Mouse (Mus musculus): Measurements from ENCODE around the gene Apoh. TPM values are rescaled to one million over a fixed set of nuclear protein-coding genes. Genes with fewer than 3 reads are reported as not detected.

Gene Apoh
- 1.4 and 10.2 TPM in 2 replicates for polyA plus RNA-seq (2011; ENCODE audit: insufficient read depth, insufficient read length, low replicate concordance, missing spikeins)

DNA sequence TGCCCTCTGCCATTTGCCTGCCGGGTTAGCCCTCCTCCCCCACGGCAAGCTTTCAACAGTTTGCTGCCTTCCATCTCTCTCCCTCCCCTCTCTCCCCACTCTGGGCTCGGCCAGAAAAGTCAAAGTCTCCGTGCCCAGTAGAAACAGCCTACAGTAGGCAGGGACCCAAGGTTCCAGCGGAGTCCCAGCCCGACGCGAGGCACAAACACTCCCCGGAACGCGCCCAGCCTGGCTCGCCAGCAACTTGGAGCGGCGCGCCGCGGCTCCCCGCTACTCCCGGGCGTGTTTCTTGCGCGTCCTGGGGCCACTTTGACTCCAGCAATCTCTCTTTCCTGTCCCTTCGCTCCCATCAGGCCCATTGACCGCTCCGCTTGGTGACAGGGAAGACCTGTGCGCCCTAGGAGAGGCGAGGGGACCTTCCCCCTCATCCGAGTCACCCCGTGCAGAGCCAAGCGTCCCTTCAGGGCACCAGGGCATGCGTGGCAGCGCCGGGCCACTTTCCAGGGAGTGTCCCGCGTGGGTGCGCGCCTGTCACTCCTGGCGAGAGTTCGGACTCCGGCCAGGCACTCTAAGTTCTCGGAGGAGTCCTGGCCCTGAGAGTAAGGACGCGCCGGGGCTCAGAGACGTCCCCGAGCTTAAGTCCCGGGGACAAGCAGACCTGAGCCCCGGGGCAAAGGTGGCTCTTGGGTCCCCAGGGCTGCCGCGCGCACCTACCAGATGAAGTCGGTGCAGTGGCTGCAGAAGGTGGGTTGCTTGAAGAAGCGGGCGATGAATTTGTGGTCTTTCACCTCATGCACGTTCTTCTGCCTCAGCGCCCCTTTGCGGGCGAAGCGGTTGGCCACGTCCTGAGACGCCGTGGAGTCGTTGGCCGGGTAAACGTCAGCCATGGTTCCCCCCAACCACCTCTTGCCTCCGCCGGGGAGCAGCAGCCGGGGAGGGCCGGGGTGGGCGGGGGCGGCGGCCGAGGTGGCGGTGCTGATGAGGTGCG is at the start of gene Apoh:
TSS of gene Apoh (plus strand) at position 574 of the 988 bp plus-strand sequence.
- peak within 1 kb of the TSS; percentile 86 for H3K4me3 ChIP-seq (replicated peaks; ENCODE audit: control insufficient read depth, low read depth, low read length)
- H3K27ac ChIP-seq (ENCODE audit: control insufficient read depth, insufficient read depth, low read depth, low read length, poor library complexity): peak within 1 kb of the TSS; percentile 50; the same call in 1 of the 2 replicates
- no peaks in the 10 kb centered on the region for H3K4me1 ChIP-seq (ENCODE audit: control insufficient read depth, insufficient read depth, low read length)
- WGBS: under 1% methylated on average over 75 of the region's 75 CpGs
- no peak for TF ChIP-seq CTCF (IDR thresholded peaks at IDR 0.05; ENCODE audit: control insufficient read depth, insufficient read depth, low read length)
- no peak for TF ChIP-seq POLR2A (IDR thresholded peaks at IDR 0.05; ENCODE audit: borderline replicate concordance, control insufficient read depth, low read depth, low read length)

GRCm38 (mm10) chr11:108293843-108294242 is 49.3 kb upstream of the Apoh start:
- WGBS: 69% methylated on average over 3 of the region's 3 CpGs
- Histone ChIP-seq H3K4me3 (replicated peaks; ENCODE audit: control insufficient read depth, low read depth, low read length) (no peak overlapping the region), H3K27ac (ENCODE audit: control insufficient read depth, insufficient read depth, low read depth, low read length, poor library complexity) (no peak overlapping the region), H3K4me1 (ENCODE audit: control insufficient read depth, insufficient read depth, low read length) (no peaks in the 10 kb centered on the region; the same call in 1 of the 2 replicates)
- TF ChIP-seq CTCF (IDR thresholded peaks at IDR 0.05; ENCODE audit: control insufficient read depth, insufficient read depth, low read length): no peak
- TF ChIP-seq POLR2A (IDR thresholded peaks at IDR 0.05; ENCODE audit: borderline replicate concordance, control insufficient read depth, low read depth, low read length): no peak

- WGBS: 83% methylated on average over 12 of the region's 12 CpGs
- Histone ChIP-seq H3K4me1 (ENCODE audit: control insufficient read depth, insufficient read depth, low read length) (no peaks in the 10 kb centered on the region; the same call in 1 of the 2 replicates), H3K27ac (ENCODE audit: control insufficient read depth, insufficient read depth, low read depth, low read length, poor library complexity) (no peak overlapping the region), H3K4me3 (replicated peaks; ENCODE audit: control insufficient read depth, low read depth, low read length) (no peak overlapping the region)
- TF ChIP-seq CTCF (IDR thresholded peaks at IDR 0.05; ENCODE audit: control insufficient read depth, insufficient read depth, low read length) (no peak), POLR2A (IDR thresholded peaks at IDR 0.05; ENCODE audit: borderline replicate concordance, control insufficient read depth, low read depth, low read length) (no peak)
These were observed 48.8 kb upstream of the Apoh start for GRCm38 (mm10) chr11:108294305-108294813.

GRCm38 (mm10) chr11:108295373-108295772 is 47.8 kb upstream of the Apoh start:
- Histone ChIP-seq H3K27ac (ENCODE audit: control insufficient read depth, insufficient read depth, low read depth, low read length, poor library complexity) (no peak overlapping the region), H3K4me3 (replicated peaks; ENCODE audit: control insufficient read depth, low read depth, low read length) (no peak overlapping the region), H3K4me1 (ENCODE audit: control insufficient read depth, insufficient read depth, low read length) (no peaks in the 10 kb centered on the region; the same call in 1 of the 2 replicates)
- TF ChIP-seq POLR2A (IDR thresholded peaks at IDR 0.05; ENCODE audit: borderline replicate concordance, control insufficient read depth, low read depth, low read length) (no peak), CTCF (IDR thresholded peaks at IDR 0.05; ENCODE audit: control insufficient read depth, insufficient read depth, low read length) (no peak)

GRCm38 (mm10) chr11:108297956-108298355 is 45.2 kb upstream of the Apoh start:
- 78% methylated on average over 8 of the region's 8 CpGs for WGBS
- no peaks in the 10 kb centered on the region; the same call in 1 of the 2 replicates for H3K4me1 ChIP-seq (ENCODE audit: control insufficient read depth, insufficient read depth, low read length)
- no peak overlapping the region for H3K4me3 ChIP-seq (replicated peaks; ENCODE audit: control insufficient read depth, low read depth, low read length)
- no peak overlapping the region for H3K27ac ChIP-seq (ENCODE audit: control insufficient read depth, insufficient read depth, low read depth, low read length, poor library complexity)
- no peak for TF ChIP-seq POLR2A (IDR thresholded peaks at IDR 0.05; ENCODE audit: borderline replicate concordance, control insufficient read depth, low read depth, low read length)
- no peak for TF ChIP-seq CTCF (IDR thresholded peaks at IDR 0.05; ENCODE audit: control insufficient read depth, insufficient read depth, low read length)

DNA sequence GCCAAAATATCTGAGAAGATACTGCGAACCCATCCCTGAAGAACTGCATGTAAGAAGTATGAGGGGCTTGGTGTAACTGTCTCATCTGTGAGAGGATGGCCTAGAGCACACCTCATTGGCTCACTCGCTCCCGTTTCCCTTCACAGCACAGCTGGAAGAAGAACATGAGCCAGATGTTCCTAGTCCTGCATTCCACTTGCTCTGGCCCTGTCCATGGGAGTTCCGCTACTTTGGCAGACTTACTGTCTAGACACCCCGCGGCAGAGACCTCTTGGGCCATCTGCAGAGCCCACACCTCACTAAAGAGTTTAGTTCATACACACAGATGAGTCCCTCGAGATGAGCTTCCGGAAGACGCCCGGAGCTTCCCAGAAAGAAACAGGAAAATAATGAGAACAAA is 43.2 kb upstream of the Apoh start:
- Histone ChIP-seq H3K4me3 (replicated peaks; ENCODE audit: control insufficient read depth, low read depth, low read length) (no peak overlapping the region), H3K4me1 (ENCODE audit: control insufficient read depth, insufficient read depth, low read length) (no peaks in the 10 kb centered on the region; the same call in none of the 2 replicates), H3K27ac (ENCODE audit: control insufficient read depth, insufficient read depth, low read depth, low read length, poor library complexity) (no peak overlapping the region)
- TF ChIP-seq CTCF (IDR thresholded peaks at IDR 0.05; ENCODE audit: control insufficient read depth, insufficient read depth, low read length): no peak
- WGBS: 88% methylated on average over 10 of the region's 10 CpGs

DNA sequence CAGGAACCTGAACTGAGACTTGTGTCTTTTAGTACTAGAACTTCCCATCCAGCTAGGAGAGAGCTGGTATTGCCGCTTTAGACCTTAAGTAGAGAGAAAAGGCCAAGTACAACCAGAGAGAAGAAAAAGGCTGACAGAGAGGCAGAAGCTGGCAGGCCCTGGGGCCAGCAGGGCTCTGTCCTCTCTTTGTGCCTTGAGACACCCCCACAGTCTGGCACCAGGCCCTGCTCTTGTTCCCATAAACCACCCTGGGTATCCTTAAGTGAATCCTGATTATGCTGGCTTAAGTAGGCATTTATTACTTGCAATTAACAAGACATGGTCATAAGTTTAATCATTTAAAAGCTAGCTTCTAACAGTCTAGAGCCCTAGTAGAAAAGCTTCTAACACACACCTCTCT is 42.7 kb upstream of the Apoh start:
- no peaks in the 10 kb centered on the region; the same call in none of the 2 replicates for H3K4me1 ChIP-seq (ENCODE audit: control insufficient read depth, insufficient read depth, low read length)
- no peak for TF ChIP-seq POLR2A (IDR thresholded peaks at IDR 0.05; ENCODE audit: borderline replicate concordance, control insufficient read depth, low read depth, low read length)
- TF ChIP-seq CTCF (IDR thresholded peaks at IDR 0.05; ENCODE audit: control insufficient read depth, insufficient read depth, low read length): no peak
- 74% methylated on average over 1 of the region's 1 CpGs for WGBS
- no peak overlapping the region for H3K4me3 ChIP-seq (replicated peaks; ENCODE audit: control insufficient read depth, low read depth, low read length)
- no peak overlapping the region for H3K27ac ChIP-seq (ENCODE audit: control insufficient read depth, insufficient read depth, low read depth, low read length, poor library complexity)

DNA sequence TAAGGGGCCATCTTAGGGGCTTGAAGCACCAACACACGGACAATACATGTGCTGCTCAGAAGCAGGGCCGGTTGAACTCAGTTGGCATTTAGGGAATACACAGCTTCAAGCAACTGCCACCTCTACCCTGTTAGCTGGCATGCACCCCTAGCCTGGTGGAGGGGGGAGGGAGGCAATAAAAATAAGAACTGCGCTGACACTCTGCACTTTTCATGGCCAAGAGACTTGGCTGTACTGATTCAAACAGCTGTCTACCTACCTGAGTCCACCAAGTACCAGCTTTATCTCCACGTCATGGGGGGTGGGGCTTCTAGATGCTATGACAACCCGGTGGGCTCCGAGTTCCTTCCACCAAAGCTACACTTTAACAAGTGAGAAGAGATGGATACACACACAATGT is 42.1 kb upstream of the Apoh start:
- Histone ChIP-seq H3K4me3 (replicated peaks; ENCODE audit: control insufficient read depth, low read depth, low read length) (no peak overlapping the region), H3K4me1 (ENCODE audit: control insufficient read depth, insufficient read depth, low read length) (no peaks in the 10 kb centered on the region; the same call in none of the 2 replicates), H3K27ac (ENCODE audit: control insufficient read depth, insufficient read depth, low read depth, low read length, poor library complexity) (no peak overlapping the region)
- TF ChIP-seq CTCF (IDR thresholded peaks at IDR 0.05; ENCODE audit: control insufficient read depth, insufficient read depth, low read length) (no peak), POLR2A (IDR thresholded peaks at IDR 0.05; ENCODE audit: borderline replicate concordance, control insufficient read depth, low read depth, low read length) (no peak)
- 83% methylated on average over 6 of the region's 6 CpGs for WGBS
